Mouse (Mus musculus): ENCODE results near the gene Atf1. TPM values are rescaled to one million over a fixed set of nuclear protein-coding genes. Genes with fewer than 3 reads are reported as not detected.

Gene Atf1
- total RNA-seq, 2 experiments from 2014 or later = 82.7 to 123 TPM

DNA sequence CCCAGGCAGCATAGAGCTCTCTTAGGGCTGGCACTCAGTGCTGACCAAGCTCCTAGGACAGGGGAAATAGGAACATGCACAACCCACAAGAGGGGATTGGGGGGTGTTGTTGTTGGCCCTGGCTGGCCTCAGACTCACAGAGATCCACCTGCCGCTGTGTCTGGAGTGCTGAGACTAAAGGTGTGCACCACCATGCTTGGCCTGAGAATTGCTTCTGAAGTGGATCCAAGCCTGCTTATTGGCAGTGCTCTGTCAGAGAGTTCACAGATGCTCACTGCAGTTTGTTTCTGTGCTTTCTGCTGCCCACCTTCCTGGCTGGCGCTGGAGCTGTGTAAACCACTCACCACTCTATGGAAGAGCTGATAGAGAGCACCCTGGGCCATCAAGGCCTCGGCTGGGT is 17.6 kb upstream of the Atf1 start:
- no peak for ATAC-seq (replicated peaks; ENCODE audit: low FRiP score, low TSS enrichment, poor library complexity, severe bottlenecking)

DNA sequence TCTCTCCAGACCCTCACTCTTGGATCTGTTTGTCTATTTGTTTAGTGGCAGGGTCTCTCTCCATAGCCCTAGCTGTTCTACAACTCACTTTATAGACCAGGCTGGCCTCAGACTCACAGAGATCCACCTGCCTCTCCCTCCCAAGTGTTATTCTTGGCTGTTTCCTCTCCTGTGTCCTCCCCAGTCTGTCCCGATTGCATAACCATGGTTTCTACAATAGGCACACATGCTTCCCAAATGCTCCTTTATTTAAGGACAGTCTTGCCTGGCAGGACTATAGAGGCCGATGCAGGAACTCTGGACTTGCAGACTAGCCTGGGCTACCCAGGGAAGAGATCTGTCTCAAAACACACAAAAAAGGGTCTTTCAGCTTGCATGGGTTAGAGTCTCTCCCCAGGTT is 14.3 kb upstream of the Atf1 start:
- ATAC-seq (replicated peaks; ENCODE audit: low FRiP score, low TSS enrichment, poor library complexity, severe bottlenecking) = no peak

- no peak for ATAC-seq (replicated peaks; ENCODE audit: low FRiP score, low TSS enrichment, poor library complexity, severe bottlenecking)
Measured at GRCm38 (mm10) chr15:100215092-100215491, 12.5 kb upstream of the Atf1 start.

GRCm38 (mm10) chr15:100216173-100216572 is 11.4 kb upstream of the Atf1 start:
- no peak for ATAC-seq (replicated peaks; ENCODE audit: low FRiP score, low TSS enrichment, poor library complexity, severe bottlenecking)

GRCm38 (mm10) chr15:100218018-100218417 is 9.6 kb upstream of the Atf1 start:
- no peak for ATAC-seq (replicated peaks; ENCODE audit: low FRiP score, low TSS enrichment, poor library complexity, severe bottlenecking)

- ATAC-seq (replicated peaks; ENCODE audit: low FRiP score, low TSS enrichment, poor library complexity, severe bottlenecking) = no peak
Measured at GRCm38 (mm10) chr15:100219396-100219795, 8.2 kb upstream of the Atf1 start.

DNA sequence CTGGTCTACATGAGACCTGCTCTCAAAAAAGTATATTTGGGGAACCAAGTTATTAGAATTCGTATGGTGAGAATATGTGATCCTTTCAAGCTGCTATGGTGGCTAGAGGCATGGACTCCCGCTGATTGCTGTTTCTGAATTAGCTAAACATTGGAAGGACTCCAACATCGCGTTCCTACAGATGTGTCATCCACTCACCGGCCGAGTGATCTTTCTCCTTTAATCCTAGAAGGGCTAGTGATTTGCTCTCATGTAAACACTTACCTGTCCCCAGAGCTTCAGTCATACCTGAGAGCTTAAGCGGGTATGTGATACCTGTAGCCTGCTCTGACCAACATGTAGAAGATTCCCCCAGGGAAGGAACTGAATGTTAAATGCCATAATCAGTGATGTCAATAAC is 6.7 kb upstream of the Atf1 start:
- no peak for ATAC-seq (replicated peaks; ENCODE audit: low FRiP score, low TSS enrichment, poor library complexity, severe bottlenecking)

GRCm38 (mm10) chr15:100225381-100225780 is 2.2 kb upstream of the Atf1 start:
- ATAC-seq (replicated peaks; ENCODE audit: low FRiP score, low TSS enrichment, poor library complexity, severe bottlenecking) = no peak

- no peak for ATAC-seq (replicated peaks; ENCODE audit: low FRiP score, low TSS enrichment, poor library complexity, severe bottlenecking)
Measured at GRCm38 (mm10) chr15:100225891-100226290, 1.7 kb upstream of the Atf1 start.

DNA sequence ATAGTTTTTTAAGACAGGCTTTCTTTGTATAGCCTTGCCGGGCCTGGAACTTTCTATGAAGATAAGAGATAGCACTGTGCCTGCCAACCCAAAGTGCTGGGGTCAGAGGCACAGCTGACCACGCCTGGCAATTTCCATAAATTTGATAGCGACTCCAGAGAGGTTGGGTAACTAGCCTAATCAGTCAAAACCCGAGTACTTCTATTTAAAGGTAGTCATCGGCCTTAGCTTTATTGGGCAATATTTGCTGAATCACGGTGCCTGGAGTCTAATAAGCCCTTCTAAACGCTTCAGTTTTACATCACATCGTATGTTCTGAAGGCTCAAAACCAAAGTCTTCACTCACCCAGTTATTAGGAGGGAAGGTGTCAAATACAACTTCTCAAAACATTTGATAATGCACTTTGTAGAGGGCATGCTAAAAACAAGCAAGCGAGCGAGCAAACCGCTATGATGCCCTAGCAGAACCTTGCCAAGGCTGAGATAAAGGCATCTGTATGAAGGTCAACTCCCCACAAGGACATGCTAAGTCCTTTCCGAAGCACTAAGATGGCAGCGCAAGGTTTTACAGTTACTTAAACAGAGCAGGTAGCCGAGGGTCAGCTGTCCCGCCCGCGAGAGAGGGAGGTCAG is 472 bp upstream of the Atf1 start:
- peak; percentile 74 for ATAC-seq (replicated peaks; ENCODE audit: low FRiP score, low TSS enrichment, poor library complexity, severe bottlenecking)

- 0 out of 2 replicates have a peak, but pooled peaks have one; percentile 13 for ATAC-seq (replicated peaks; ENCODE audit: low FRiP score, low TSS enrichment, poor library complexity, severe bottlenecking)
Measured at GRCm38 (mm10) chr15:100228535-100229336, 1.1 kb downstream of the Atf1 start.

- no peak for ATAC-seq (replicated peaks; ENCODE audit: low FRiP score, low TSS enrichment, poor library complexity, severe bottlenecking)
Measured at GRCm38 (mm10) chr15:100230655-100231054, 3.0 kb downstream of the Atf1 start.

GRCm38 (mm10) chr15:100231616-100232525 is 4.3 kb downstream of the Atf1 start:
- ATAC-seq (replicated peaks; ENCODE audit: low FRiP score, low TSS enrichment, poor library complexity, severe bottlenecking) = no peak

GRCm38 (mm10) chr15:100235208-100235965 is 7.8 kb downstream of the Atf1 start:
- ATAC-seq (replicated peaks; ENCODE audit: low FRiP score, low TSS enrichment, poor library complexity, severe bottlenecking) = no peak

DNA sequence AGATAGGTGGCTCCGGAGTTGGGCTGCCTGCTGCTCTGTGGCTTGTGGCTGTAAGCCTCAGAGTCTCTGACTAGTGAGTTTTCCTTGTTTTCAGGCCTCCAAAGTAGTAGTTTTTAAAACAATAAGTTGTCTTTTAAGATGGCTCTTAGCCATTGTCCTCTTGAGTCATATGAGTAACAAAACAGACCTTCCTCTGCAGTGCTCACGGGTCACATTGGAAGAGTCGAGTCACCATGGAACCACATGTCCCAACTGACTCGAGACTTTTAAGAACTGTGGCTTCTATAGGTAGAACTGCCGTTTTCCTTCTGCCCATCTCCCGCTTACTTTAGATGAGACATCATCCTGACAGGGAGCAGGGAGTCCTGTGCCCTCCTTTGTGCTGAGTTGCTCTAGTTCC is 9.3 kb downstream of the Atf1 start:
- ATAC-seq (replicated peaks; ENCODE audit: low FRiP score, low TSS enrichment, poor library complexity, severe bottlenecking) = no peak

DNA sequence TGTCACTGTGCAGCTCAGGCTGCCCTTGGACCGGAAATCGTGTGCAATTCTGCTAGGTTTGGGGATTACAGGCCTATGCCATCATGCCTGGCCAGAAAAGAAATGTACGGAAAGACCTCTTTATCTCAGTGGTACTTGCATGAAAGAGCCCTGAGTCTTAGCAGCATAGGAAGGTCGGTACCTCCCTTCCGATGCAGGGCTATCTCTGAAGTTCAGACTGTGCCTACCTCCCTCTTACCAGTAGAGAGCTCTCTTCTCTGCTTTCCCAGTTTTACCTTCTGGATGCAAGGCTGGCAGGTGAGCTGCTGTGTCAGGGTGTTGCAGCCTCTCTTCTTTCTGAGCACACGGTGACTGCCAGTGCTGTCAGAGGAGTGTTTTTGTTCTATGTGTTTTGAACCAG is 14.2 kb downstream of the Atf1 start:
- peak; percentile 65 for ATAC-seq (replicated peaks; ENCODE audit: low FRiP score, low TSS enrichment, poor library complexity, severe bottlenecking)

GRCm38 (mm10) chr15:100245951-100246350 is 18.3 kb downstream of the Atf1 start:
- ATAC-seq (replicated peaks; ENCODE audit: low FRiP score, low TSS enrichment, poor library complexity, severe bottlenecking) = no peak

- ATAC-seq (replicated peaks; ENCODE audit: low FRiP score, low TSS enrichment, poor library complexity, severe bottlenecking) = no peak
Measured at GRCm38 (mm10) chr15:100247296-100247695, 19.7 kb downstream of the Atf1 start.

- ATAC-seq (replicated peaks; ENCODE audit: low FRiP score, low TSS enrichment, poor library complexity, severe bottlenecking) = no peak
Measured at GRCm38 (mm10) chr15:100248665-100249433, 21.2 kb downstream of the Atf1 start.
